Mouse (Mus musculus): ENCODE data around the gene Mrpl52. TPM values are rescaled to one million over a fixed set of nuclear protein-coding genes. Genes with fewer than 3 reads are reported as not detected.

The Mrpl52 gene
- total RNA-seq, 2 experiments from 2014 or later, result 109 to 138 TPM

DNA sequence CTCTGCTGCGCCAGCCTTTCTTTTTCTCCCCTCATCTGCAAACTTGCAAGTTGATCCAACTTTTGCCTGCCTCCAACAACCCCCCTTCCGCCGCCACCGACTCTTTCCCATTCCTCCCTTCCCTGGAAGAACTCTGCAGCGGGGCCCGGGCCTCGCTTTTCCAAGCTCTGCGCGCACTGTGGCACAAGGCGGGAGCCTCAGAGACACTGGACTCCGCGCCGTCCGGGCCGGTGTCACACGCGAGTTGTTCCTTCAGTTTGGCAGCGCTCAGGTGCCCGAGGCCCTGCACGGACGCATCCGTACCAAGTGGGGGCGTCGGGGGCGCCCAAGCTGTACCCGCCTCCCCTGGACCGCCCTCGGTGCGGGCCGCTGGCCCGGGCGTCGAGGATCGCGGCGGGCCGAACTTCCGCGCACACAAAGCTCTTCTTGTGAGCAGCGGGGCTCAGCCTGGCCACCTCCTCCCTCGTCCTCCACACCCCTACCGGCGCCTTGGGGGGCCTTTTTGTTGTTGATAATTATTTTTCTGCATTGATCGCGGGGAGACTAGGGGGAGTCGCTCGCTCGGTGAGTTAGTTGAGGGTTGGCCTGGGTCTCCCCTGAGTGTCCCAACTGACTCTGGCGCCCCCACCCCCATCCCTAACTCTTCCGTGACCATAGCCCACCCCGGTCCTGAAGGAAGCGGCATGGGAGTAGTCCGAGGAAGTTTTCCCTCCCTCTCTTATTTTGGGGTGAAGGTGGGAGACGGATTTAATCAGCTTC is 5.5 kb downstream of the Mrpl52 start:
- DNase-seq (ENCODE audit: low spot score in 2 of 2), result peak in 1 of 2 experiments; percentile 48

DNA sequence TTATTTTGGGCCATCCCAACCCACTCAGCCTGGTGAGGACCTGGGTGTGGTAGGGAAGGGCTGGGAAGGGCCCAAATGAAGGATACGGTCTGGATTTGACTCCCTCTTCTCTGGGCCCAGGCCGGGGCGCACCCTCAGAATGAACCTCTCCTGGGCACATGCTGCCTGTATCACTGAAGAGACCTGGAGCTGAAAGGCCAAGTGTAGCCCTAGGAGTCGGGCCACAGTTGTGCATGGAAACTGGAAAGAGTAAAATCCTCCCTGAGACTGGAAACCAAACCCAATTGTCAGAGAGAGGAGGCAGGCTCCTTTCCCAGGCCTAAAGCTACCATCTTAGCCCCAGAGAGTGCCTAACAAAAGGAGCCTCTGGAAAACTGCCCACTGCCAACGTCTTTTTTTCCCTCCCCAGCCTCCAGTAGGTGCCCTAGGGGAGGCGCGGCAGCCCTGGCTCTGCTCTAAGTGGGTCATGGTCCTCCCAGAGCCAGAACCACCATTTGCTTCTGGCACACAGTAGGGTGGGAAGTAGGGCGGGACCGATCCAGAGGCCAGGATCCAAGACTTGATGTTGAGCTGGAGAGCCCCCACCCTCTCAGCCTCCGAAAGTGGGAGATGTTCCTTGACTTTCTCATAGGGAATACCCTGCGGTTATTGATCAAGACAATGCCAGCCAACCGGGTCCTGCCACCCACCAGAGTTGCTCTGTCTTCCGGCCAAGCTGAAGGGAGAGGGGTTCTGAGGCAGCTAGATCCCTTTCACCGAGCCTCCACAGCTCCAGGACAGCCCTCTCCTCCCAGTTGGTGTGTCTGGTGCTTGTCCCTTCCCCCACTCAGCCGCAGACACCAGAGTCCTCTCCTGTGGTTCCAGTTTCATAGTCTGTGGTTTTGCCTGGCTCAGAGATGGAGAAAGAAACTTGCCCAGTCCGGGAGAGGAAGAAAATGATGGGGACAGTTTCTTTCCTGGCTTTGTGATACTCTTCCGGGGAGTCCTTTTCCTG is 6.4 kb downstream of the Mrpl52 start:
- DNase-seq (ENCODE audit: low spot score in 2 of 2), result peak in 1 of 2 experiments; percentile 63

DNA sequence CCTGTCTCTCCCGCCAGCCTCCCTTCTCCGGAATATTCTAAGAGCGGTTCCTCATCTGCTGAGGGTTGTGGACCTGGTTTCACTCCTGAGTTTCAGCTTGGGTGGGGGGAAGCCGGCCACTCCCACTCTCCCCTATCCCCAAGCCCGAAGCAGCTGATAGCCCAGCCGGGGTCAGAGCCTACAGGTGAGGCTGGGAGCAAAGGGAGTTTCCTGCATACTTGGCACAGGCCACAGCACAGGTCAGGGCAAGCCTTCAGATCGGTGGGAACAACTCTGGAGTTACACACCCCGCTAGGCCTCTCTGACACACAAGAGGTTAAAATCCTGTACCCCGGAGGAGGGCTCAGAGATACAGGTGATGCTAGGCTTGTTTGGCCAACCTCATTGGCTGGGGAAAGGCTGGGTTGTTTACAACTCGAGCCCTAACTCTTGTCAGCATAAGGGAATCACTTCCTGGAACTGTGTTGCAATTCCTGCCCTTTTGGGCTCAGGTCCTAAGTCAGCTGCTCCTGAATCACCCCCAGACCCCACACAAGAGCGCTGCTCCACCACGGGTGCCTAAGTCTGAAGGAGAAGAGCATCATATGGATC is 7.3 kb downstream of the Mrpl52 start:
- no peak for DNase-seq (ENCODE audit: low spot score in 2 of 2)

DNA sequence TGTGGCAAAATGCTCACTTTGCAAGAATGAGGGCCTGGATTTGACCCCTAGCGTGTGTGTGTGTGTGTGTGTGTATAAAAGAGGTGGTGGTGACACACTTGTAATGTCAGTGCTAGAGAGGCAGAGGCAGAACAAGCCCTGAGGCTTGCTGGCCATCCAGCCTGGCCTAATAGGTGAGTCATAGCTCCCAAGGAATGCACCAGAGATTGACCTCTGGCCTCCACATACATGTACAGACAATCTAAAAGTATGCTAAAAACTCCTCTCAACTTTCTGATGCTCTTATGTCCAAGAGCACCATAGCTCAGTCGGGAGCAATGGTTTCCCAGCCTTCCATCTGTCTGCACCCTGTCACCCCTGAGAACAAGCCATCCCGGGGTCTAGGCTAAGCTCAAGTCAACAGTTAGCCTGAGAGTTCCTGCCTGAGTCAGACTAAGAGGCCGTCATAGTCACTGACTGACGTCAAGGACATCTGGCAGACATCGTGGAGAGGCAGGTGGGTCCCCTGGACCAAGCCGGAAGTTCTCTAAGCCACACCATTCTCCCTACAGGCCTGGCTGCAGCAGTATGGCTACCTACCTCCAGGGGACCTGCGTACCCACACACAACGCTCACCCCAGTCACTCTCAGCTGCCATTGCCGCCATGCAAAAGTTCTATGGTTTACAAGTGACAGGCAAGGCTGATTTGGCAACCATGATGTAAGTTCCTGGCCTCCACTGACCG is 8.6 kb downstream of the Mrpl52 start:
- DNase-seq (ENCODE audit: low spot score in 2 of 2), result no peak

DNA sequence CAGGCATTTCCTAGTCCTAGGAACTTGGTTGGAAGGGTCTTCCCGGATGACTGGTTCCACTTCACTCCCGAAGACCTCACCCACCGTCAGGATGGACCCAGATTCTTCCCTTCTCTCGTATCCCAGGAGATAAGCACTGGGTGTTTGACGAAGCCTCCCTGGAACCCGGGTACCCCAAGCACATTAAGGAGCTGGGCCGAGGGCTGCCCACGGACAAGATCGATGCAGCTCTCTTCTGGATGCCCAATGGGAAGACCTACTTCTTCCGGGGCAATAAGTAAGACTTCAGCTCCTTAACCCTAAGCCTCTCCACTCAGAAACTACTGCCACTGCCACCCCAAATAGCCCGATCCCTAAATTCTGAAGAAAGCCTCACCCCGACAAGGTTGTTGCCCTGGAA is 12.4 kb downstream of the Mrpl52 start:
- DNase-seq (ENCODE audit: low spot score in 2 of 2), result no peak

DNA sequence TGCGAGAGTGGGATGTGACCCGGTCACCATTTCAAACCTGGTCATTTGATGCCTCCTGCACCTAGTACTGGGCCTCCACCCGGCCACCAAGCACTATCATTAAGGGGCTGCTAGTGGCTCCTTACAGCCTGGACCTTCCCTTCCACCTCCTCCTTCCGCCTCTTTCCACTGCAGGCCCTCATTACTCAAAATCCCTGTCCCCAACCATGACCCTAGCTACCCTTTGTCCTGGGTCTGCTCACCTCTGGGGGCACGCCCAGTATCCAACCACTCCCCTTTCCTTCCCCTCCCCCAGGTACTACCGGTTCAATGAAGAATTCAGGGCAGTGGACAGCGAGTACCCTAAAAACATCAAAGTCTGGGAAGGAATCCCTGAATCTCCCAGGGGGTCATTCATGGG is 12.9 kb downstream of the Mrpl52 start:
- no peak for DNase-seq (ENCODE audit: low spot score in 2 of 2)

DNA sequence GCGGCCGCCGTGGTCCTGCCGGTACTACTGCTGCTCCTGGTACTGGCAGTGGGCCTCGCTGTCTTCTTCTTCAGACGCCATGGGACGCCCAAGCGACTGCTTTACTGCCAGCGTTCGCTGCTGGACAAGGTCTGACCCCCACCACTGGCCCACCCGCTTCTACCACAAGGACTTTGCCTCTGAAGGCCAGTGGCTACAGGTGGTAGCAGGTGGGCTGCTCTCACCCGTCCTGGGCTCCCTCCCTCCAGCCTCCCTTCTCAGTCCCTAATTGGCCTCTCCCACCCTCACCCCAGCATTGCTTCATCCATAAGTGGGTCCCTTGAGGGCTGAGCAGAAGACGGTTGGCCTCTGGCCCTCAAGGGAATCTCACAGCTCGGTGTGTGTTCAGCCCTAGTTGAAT is 13.8 kb downstream of the Mrpl52 start:
- no peak for DNase-seq (ENCODE audit: low spot score in 2 of 2)

DNA sequence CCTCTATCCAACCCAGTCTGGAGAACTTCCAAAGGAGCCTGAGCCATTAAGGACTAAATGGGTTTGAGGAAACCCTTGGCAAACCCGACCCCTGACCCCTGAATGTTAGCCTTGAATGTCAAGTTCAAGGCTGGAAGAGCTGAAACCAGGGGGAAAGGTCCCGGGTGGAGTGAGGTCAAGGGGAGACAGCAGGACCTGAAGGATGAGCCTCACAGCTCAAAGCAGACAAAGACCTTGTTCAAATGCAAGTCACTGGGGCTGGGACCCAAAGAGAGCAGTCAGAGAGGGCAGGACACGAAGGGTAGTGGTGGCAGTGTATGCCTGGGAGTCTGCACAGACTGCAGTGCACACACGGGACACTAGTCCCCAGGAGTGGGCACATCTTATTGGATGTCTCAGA is 14.7 kb downstream of the Mrpl52 start:
- DNase-seq (ENCODE audit: low spot score in 2 of 2), result no peak

DNA sequence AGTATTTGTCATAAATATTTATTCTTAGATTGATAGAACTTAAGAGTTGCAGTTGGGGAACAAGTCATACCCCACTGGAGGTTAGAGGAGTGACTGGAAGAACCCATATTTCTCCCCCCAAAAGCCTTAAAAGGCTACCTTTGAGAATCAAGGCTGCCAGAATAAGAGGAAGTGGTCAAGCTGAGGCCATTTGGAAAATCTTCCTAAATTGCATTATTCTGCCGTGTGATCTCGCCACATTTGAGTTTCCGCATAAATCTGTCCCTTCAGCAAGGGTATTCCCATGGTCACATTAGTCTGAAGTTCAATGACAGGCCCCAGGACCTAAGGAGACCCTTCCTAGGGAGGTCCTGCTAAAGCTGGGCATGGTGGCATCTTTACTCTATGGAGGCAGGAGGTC is 15.8 kb downstream of the Mrpl52 start:
- DNase-seq (ENCODE audit: low spot score in 2 of 2), result no peak

DNA sequence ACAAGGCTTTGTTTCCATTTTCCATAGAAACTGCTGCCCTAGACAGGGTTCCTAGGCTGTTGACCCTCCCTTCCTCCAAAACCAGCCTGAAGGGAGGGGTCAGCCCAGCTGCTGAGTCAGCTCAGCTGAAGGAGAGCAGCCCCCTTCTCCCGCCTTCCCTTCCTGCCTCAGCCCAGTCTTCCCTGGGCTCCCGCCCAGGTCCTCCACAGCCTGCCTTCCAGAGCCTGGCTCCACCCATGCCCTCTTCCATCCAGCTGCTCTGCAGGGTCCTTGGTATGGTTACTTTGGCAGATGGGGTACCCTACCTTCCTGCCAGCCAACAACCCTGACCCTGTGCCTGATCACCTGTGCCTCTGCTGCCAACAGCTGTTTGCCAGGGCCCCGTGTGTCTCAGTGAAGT is 16.5 kb downstream of the Mrpl52 start:
- no peak for DNase-seq (ENCODE audit: low spot score in 2 of 2)

DNA sequence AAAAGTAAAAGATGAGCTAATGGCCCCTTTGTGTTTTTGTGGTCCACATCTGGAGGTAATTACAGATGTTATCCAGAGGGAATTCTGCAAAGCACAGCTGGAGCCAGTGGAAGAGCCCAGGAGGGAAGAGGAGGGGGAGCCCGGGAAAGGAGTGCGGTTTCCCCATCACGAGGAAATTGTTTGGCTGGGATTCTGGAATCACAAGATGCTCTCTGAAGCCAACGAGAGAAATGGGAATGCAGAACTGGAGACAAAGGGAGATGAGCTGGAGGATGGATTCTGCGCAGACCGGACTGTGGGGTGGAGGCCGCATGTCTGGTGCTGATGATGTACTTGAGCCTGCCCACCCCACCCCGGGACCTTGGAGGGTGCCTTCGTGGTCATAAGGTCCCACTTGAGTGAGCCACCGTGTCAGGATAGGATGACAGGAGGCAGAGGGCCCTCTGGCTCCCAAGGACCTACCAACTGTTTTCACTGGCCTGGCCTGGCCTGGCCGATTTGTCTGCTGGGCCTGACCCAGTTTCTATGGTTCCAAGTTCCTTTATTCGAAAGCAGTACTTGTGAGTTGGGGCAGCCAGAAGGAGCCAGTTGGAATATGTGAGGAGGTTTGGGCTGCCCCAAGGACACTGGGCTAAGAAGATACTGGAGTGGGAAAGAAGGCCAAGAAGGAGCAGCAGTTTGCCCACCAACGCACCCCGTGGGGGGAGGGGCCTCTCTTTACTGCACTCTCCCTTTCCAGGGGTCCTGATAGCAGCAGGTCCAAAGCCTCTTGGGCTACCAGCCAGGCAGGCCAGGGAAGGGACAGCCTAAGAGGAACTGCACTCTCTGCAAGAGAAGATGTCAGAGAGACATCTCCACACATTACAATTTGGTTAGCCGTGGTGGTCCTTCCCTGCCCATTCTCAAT is 17.3 kb downstream of the Mrpl52 start:
- DNase-seq (ENCODE audit: low spot score in 2 of 2), result peak in 1 of 2 experiments; percentile 33

DNA sequence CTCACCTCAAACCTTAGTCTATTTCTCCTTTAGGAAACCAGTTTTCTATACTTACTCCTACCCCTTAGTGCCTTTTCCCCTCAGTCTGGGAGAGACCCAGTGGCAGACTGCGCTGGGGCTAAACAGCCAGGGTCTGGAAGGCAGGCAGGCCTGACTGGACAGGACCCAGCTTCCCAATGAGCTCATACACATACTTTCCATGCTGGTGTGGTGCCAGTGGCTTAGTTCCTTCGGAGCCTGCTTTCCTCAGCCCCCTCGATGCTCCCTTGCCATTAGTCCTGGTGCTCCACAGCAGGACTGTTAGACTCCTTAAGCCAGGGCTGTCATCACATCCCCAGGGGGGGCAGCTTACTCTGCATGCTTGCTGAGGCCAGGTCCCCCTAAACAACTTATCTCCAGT is 18.8 kb downstream of the Mrpl52 start:
- DNase-seq (ENCODE audit: low spot score in 2 of 2), result no peak

DNA sequence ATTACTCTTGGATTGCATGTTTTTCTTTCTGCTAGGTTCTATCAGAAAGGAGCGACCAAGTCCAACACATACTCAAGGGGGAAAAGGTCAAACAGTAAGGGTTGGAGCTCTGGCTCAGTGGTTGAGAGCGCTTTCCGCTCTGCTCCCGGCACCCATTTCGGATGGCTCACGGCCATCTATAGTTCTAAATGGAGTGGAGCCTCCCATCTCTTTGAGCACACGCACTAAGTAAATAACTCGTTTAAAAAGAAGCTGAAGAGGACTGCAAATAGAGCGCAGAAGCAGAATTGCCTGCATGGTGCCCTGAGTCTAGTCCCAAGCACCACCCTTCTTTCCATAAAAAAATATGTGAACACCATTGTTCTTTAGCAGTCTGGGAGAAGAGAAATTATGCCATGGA is 26.9 kb downstream of the Mrpl52 start:
- no peak for DNase-seq (ENCODE audit: low spot score in 2 of 2)

DNA sequence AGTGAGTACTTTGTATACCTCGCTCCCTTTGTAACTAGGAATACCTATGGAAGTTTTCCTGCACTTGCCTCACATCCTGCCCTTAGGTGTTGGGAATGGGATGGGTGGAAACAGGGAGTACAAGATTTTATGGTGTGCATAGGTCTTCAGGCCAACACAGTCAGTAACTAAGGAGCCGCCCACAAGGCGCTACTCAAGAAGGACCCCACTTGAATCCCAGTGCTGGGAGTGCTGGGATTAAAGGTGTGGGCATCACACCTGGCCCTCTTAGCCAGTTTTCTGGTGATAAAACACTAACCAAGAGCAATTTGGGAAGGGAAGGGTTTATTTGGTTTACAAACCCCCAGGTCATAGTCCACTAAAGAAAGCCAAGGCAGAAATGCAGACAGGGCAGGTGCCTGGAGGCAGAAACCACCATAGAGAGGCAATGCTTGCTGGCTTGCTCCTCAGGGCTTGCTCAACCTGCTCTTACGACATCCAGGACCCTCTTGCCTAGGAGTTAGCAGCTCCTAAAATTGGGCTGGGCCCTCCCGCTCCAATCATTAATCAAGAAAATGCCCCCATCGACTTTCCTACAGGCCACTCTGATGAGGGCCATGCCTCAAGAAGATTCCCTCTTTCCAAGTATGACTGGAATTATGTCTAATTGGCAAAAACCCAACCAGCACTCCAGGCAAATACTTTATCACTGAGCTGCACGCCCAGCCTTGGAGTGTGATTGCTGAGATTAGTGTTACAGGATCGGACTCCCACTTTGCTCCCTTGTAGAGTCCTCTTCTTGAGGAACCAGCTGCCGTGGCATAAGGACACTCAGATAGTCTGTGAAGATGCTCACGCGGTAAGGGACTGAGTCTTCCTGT is 28.2 kb downstream of the Mrpl52 start:
- no peak for DNase-seq (ENCODE audit: low spot score in 2 of 2)

DNA sequence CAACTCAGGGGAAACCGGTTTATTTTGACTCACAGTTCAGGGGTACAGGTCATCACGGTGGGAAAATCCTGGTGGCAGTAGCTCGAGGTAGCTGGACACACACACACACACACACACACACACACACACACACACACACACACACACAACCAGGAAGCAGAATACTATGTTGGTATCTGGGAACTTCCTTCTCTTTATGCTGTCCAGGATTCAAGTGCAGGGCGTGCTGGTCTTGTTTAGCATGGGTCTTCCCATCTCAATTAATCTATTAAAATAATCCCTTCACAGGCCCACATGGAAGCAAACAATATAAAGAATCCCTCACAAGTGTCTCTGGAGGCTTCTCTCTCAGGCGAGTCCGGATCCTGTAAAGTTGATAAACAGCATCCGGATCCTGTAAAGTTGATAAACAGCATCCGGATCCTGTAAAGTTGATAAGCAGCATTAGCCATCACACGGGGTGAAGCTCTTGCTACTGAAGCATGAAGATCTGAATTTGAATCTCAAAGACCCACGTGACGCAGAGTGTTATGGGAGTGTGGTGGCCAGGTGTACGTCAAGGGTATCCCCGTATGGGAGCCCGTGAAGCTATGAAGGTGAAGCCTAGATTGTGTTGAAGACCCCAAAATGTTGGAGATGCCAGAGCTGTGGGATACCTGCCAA is 31.3 kb downstream of the Mrpl52 start:
- no peak for DNase-seq (ENCODE audit: low spot score in 2 of 2)

DNA sequence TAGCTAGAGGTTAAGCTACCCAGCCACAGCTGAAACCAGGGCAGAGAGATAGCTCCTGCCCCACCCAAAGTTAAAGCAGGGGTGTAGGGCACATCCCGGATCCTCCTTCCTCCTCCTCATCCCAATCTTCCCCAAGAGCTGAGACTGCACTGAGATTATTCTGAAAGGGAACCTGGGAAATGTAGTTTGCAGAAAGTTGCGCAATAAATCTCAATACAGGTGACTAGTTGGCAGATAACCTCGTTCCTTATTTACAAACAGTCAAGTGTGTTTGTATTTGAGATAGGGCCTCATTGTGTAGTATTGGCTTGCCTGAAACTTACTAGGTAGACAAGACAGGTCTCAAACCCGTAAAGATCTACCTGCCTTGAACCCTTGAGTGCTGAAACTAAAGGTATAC is 35.4 kb downstream of the Mrpl52 start:
- no peak for DNase-seq (ENCODE audit: low spot score in 2 of 2)

DNA sequence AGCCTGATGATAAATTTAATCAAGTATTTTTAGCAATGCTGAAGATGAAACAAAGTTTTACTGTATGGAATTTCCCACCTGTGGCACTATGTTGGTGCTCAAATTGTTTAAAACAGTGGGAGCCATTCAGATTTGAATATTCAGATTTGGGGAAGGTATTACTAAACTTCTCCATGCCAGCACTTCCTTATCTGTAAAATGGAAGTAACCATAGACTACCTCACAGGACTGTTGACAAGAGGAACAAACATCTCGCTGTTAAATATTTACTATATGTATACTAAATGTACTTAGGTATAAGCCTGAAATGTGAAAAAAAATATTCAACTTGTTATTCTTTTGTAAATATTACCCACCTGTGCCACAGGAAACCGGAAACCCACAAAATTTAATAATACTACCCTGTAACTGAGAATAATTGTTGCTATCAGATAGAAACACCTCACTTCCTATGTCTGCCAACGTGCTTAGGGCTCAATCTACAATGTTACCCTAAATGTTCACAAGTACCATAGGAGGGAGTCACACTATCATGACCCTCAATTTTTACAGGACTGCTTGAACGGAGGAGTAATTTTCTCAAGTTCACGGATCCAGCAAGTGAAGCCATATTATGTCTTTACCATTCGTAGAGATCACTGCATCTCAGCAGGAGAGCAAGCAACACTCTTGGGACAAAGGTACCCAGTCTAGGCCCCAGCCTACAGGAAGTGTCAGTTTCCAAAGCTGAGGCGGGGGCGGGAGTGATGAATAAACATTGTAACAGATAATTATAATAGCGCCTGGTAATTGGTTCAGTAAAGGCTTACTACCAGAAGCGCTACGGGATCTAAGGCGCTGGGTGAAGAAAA is 36.6 kb downstream of the Mrpl52 start:
- DNase-seq (ENCODE audit: low spot score in 2 of 2), result no peak

DNA sequence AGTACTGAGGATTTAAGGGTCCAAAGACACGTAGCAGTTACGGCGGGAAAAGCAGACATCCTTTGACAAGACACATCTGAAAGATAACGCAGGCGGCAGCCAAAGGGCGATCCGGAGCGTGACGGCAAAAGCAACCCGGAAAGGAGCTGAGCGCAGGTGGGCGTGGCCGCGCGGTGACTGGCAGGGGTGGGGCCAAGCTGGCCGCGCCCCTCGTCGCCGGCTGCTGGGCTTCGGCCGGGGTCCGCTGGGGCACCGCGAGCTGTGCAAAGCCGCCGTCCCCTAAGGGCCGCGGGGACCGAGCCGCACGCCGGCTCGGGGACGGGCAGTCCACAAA is 37.2 kb downstream of the Mrpl52 start, which contains the start of gene Lrp10:
TSS of gene Lrp10 (plus strand) at position 179 of the 334 bp plus-strand sequence.
- DNase-seq (ENCODE audit: low spot score in 2 of 2), result peak; percentile 82 to 87

All from layer of hippocampus, postnatal 10 days (tissue).